13 mouse cellular contexts compared by ENCODE assay signal in the genomic region with DNA sequence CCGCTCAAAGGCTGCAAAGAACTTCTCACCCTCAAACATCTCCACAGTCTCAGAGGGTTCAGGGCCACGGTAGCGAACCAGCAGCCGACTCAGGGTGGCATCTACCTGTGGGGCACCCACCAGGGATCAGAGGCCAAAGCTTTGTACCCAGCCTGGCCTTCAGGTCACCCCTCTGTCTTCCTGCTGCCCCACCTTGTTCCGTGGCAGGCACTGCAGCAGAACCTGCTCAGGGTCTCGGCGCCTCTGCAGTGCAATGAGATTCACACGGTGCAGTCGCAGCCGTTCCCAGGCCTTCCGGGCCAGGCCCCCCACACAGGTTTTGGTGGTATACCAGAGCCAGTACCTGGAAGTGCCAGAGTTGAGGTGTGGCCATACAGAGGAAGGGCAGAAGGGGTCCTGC. TPM values are rescaled to one million over a fixed set of nuclear protein-coding genes. Genes with fewer than 3 reads are reported as not detected.
"Had no signal": no experiment of that assay in that cellular context is flagged by ENCODE, and none has a peak within 500 bp of the region (broad histone marks: within the 10 kb centered on the region; RNA-seq: fewer than 3 reads in every experiment).

No protein-coding gene starts in this region.

- H3K27me3 ChIP-seq: liver, embryonic 15.5 days; neural tube, embryonic 13.5 days had no signal

- H3K4me3 ChIP-seq: left cerebral cortex, adult 2 months; liver, embryonic 15.5 days; midbrain, embryonic 10.5 days; neural tube, embryonic 13.5 days had no signal

- DNase-seq: kidney, postnatal 14 days; lung, adult 2 months; lung, postnatal 36 days; retina, postnatal 1 day; right cerebral cortex, postnatal 25 days had no signal

- H3K4me2 ChIP-seq: liver, embryonic 11.5 days; liver, embryonic 15.5 days; neural tube, embryonic 13.5 days had no signal

- H3K9me3 ChIP-seq: limb, embryonic 10.5 days; liver, embryonic 15.5 days; midbrain, embryonic 10.5 days; neural tube, embryonic 13.5 days had no signal

- H3K36me3 ChIP-seq: neural tube, embryonic 13.5 days had no signal

- ATAC-seq: lung, postnatal 0 days; midbrain, embryonic 16.5 days had no signal

- H3K27ac ChIP-seq: left cerebral cortex, adult 2 months; limb, embryonic 10.5 days; liver, embryonic 15.5 days; midbrain, embryonic 10.5 days; neural tube, embryonic 13.5 days had no signal

- H3K9ac ChIP-seq: liver, embryonic 15.5 days had no signal

RNA-seq across cellular contexts. Expression of a gene that starts 10.5 kb away (rescaled TPM):
- polyA plus RNA-seq: liver, embryonic 15.5 days had no signal
